Mouse (Mus musculus) mouse trophoblast stem cell (cell line): ENCODE data around the gene 4930432M17Rik.

Source experiments
- in situ Hi-C, 2 experiments: fragments of 300-500 bp; cut with MseI, MboI; formaldehyde crosslinking; loops; 2 replicates in 1 of 2; 3 replicates in 1 of 2; pipeline ENCODE4 v1.15.1; 2025

Gene 4930432M17Rik

DNA sequence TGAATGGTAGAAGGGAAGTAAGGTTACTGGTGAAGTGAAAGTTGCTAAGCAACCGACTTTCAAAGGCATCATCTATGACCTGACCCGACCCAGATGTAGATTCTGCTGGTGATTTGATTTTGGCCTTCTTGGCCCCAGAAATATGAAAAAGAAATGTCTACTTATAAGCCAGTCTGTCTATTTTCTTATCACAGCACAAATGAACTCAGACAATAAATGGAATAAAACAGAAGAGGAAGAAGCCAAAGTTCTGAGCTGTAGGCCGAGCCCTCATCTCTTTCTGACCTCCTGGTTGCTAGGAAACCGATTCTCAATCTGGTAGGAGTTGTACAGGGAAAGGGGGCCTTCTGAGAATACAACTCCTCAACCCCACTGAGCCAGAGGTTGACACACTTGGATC, at the start of gene 4930432M17Rik:
TSS of gene 4930432M17Rik (plus strand) at position 301 of the 400 bp plus-strand sequence.
- in situ Hi-C loops = no loop called here

DNA sequence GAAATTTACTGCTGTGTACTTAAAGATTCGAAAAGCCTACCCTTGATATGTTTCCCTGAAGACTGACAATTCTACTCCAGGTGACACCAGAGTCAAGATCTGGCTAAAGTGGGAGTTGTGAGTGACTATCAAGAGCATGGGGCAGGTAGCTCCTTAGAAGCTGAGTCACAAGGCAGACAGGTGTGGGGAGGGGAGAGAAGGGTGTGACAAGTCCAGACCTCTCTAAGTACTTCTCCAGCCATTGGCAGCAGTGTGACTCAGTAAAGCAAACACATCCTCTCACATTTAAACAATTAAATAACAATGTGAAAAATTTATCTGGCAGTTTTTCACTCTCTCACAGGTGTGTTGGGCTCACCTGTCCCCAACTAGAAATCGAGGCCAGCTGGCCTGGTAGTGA, 44.9 kb upstream of the 4930432M17Rik start:
- in situ Hi-C loops = no loop called here

DNA sequence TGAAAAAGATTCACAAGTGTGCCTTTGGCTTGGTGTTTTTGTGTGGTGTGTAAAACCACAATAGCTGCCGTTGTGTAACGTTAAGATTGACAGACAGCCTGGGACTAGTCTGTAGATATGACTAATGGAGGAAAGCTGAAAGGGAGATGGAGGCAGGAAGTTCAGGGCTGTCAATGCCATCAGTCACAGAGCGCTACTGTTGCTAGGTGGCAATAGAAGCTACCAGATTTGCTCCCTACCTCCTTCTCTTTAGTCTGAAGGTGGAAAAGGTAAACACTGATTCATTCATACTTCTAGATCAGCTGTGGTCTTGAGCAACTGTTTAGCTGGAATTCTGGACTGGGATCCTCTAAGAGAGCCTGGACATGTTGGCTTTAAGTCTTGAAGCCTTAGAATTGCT, 44.3 kb upstream of the 4930432M17Rik start:
- in situ Hi-C loops = no loop called here

DNA sequence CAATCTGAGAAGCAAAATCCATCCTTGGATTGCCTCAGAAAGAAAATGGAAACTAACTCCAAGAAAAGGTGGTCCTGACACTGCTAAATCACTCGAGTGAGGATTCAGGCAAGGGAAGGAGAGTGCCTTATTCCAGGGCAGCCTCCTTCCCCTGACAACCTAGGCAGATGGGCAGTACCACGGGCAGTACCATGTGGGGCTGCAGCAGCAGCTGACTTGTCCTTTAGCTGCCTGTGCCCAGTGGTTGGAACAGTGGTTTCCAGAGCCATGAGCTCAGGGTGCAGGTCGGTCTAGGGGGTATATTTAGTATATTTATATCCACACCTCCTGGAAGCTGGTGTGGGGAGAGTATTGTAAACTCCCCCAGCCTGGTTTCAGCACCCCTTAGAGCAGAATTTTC, 42.3 kb upstream of the 4930432M17Rik start:
- in situ Hi-C loops = no loop called here

DNA sequence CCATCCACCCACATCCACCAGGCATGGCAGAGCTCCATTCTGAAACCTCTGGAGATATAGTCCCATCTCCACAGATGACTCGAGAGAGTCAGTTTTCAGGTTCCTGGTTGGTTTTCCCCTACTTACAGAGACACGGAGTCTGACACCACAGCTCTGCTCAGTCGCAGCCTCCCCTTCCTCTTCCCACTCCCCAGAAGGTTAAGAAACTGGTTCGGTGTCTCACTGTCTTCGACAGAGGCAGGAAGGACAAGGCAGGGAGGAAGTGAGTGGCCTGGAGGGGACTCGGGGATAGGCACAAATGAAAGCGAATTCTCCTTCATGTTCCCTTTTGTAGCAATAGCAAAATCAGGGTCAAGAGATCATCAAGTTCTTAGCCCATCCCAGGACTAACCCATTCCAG, 39.9 kb upstream of the 4930432M17Rik start:
- in situ Hi-C loops = no loop called here

DNA sequence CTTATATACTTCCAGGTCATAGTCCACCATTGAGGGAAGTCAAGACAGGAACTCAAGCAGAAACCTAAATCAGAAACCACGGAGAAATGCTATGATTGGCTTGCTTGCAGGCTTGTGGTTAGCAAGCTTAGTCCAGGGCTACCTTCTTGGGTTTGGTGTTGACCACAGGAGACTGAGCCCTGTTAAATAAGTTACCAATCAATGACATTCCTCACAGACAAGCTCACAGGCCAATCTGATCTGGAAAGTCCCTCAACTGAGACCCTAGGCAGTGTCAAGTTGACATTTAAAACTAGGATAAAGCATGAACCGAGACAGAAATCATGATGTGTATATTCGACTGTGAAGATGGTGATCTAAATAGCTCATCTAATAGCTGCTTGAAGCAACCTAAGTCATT, 35.6 kb upstream of the 4930432M17Rik start:
- in situ Hi-C loops = no loop called here

DNA sequence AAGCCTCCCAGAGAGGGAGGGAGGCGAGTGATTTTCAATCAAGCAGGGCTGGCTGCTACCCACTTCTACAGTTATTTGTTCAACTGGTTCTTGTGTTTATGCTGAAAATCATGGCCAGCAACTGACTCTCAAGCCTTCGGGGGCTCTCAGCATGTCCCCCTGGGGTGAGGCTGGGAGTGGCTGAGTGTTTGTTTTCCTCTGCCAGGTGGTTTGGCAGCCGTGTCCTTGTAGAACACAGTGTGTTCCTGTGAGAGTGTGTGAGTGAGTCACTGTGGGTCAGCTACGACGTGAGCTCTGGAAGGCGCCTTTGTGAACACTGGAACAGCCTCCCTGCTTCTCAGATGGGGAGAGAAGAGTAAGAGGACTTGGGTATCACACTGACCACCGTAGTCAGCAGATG, 35.1 kb upstream of the 4930432M17Rik start:
- in situ Hi-C loops = no loop called here

DNA sequence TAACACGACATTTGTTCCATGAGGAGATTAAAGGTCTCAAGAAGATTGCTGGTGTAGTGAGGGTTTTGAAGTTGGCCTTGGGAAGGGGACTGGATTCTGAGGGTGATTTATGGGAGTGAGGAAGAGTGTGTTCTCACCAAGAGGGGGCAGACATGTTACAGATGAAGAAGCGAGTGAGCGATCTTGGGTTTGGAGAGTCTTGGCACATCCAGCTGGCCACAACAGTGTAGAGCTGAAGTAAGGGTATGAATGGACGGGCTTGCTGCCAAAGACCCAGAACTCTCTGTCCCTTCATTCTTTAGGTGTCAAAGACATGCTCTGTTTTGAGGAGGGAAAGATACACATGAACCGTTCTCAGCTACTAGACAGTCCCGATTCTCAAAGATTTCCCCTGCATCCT, 34.2 kb upstream of the 4930432M17Rik start:
- in situ Hi-C loops = no loop called here

DNA sequence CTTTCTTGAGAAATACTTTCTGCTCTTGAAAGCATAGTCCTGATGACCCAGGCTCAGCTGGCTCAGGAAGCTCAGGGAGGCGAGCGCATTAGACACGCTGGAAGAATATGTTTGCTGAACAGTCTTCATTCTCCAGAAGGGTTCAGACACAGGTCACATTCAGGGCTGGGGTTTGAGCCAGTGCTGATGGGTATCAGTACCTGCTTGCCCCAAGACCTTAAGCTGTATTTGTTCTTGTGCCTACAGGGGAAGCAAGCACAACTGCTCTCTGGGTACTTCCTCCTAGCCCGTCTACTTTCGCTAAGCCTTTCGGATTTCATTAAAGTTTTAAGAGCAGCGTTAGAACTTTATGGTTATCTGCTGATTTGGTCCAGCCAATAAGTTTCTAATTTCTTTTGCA, 33.8 kb upstream of the 4930432M17Rik start:
- in situ Hi-C loops = no loop called here

DNA sequence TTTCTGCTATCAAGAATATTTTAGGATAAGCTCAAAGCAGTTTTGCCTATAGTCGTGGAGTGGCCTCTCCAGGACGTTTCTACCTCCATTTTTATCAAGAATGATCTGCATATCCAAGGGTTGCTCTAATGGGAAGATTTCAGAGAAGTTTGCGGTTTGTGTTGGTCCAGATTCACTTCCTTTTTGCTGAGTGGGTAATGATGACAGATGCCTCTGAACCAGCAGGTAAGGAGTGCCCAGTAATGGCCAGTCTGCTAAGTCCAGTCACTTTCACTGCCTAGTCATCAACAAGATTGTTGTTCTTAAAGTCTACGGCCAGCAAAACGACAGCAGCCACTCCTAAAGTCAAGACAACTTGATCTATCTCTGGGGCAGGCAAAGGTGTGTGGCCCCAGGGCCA, 32.8 kb upstream of the 4930432M17Rik start:
- in situ Hi-C loops = no loop called here

DNA sequence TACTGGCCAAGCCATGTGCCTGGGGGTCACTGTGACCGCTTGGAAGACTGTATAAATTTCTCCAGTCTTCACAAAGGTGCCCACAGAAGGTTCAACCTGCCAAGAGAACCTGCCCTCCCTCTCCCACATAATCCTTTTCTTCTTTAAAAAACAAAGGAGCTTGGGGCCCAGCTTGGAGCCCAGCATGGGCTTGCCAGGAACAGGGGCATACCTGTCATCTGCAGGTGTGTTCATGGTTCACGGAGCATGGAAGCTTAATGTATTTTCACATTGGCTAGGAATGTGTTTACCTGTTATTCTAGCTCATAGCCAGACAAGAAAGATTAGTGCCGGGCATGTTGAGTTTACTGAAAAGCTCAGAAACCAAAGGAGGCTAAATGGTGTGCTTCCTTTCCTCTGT, 32.3 kb upstream of the 4930432M17Rik start:
- in situ Hi-C loops = no loop called here

DNA sequence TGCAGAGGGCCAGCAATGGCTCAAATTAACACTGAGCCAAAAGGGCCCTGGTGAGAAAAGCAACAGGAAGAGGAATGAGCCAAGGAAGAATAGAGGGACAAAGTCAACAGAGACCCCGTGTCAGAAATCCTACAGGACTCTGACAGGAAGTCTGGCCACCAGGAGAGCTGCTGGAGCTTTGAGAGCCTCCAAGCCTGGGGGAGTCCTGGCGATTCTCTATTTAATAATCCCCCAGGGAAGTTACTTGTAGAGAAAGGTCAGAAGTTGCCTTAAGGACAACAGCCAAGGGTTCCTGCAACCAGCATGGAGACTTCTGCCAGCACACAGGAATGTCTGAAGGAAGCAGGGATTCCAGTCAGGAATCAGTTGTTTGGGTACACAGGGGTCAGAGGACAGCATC, 30.0 kb upstream of the 4930432M17Rik start:
- in situ Hi-C loops = no loop called here

DNA sequence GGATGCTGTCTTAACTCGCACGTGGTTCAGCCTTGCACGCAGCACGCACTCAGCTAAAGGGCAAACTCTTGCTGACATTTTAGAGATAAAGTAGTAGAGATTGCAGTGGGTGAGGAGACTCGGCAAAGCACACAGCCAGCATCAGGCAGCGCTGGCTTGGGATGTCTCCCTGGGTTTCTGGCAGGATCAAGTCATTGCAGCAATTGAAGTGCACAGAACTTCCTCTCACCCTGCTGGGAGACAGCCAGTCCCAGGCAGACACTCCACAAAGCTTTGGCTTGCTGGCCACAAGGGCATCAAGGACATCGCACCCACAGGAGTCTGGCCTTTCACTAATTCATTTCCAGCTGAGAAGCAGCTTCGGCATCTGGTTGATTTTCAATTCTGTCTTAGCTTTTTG, 27.3 kb upstream of the 4930432M17Rik start:
- in situ Hi-C loops = no loop called here

DNA sequence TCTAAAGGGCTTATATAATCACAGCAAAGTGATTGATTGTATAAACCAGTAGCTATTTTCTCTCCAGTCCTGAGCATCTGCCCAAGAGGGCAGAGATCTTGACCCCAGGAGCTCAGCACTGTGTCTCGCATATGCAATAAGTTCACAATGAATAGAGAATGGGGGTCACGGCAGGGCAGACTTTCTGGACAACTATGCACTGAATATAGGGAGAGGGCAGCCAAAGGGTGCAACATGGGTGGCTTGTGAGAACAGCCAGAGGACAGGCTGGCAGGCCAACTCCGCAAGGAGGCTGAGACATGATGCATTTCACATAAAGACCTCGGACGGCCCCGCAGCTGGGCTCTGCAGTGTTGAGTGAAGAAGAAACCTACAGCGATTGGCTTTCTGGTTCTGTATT, 25.1 kb upstream of the 4930432M17Rik start:
- in situ Hi-C loops = no loop called here

DNA sequence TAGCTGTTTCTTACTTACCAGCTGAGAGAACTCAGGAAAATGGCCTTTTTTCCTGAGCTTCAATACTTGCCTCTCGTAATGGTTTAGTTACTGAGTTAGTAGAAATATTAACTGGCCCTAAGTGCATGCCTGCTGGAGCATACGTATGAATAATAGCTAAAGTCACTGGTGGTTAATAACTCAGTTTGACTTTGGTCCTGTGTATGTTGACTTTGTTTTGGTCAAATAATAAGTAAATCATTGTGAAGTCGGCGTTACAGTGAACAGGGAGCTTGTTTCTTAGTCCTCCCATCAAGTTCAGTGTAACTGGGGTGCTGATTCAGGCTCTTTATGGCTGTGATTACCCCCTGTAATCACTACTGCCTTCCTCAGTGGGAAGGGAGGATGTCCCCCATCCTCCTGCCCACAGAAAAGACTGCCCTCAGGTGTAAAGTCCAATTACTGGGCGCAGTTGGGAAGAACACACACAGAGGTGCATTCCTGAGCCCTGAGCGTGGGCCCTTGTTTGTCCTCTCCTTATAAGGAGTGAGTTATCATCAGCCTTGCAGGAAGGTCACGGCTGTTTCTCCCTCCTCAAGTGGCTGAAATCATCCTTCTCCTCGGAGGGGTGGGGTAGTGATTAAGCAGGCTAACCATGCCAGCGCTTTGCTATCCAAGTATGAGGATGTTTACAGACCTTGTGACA, 24.1 kb upstream of the 4930432M17Rik start:
- in situ Hi-C loops = no loop called here

DNA sequence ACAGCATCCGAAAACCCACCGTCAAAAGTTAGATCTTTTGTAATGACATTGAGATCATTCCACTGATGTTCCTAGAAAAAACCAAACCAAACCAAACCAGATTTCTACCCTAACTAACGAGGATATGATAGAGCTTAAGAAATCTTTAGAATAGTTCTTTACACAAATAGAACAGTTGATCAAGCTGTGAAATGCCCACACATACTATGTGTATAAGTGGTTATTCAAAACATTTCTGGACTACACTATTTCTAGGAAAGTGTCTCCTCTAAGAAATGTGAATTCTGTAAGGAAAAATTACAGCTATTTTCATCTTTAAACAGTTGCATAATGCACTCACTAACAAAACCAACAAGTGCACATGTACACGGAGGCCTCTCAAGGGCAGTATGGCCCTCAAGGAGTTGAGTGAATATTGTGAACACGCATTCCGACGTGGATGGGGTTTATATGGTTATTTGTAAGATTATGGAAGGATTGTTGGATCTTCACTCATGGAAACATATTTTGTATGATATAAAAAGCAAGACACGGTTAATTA, 22.3 kb upstream of the 4930432M17Rik start:
- in situ Hi-C loops = no loop called here

DNA sequence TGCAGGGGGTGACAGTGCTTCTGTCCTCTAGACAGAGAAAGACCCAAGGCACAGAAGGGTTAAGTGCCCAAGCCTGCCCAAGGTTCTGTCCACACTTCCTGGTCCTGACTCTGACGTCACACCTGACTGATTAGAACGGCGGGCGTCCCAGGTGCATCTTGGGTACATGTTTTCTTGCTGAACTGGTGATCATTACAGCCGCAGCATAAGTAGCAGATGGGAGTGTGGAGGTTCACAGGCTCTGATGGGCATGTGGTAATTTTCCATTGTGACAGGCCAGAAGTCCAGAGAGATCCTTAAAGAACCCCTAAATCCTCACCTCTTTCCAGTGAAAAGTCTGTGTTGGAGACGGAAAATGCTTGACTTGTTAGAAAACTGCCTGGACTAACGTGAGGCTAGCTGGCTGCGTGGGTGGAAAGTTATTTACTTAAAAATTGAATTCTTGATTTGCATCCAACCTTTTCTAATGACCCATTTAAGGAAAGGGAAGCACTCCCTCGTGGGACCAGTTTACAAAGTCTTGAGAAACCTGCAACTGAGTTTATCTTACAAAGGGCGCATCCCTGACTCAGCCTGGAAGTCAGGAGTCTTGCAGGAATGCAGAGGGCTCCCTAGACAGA, 20.4 kb upstream of the 4930432M17Rik start:
- in situ Hi-C loops = no loop called here

DNA sequence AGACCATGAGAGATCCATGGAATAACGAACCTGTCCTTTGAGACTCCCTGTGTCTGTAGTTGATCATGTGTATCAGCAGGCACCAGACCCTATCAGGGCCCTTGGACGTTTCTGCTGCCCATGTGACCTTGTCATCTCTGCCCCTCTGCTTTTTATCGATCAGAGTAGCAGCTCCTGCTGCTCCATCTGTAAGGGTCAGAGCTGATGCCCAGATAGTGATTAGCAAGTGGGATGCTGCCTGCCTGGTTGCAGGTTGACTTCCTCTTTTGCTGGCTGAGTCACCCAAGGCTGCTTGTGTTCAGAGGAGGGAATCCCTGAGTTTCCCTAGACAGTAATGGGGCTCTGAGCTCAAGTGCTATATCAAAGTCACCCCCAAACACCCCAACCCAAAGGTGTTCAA, 18.9 kb upstream of the 4930432M17Rik start:
- in situ Hi-C loops = no loop called here

DNA sequence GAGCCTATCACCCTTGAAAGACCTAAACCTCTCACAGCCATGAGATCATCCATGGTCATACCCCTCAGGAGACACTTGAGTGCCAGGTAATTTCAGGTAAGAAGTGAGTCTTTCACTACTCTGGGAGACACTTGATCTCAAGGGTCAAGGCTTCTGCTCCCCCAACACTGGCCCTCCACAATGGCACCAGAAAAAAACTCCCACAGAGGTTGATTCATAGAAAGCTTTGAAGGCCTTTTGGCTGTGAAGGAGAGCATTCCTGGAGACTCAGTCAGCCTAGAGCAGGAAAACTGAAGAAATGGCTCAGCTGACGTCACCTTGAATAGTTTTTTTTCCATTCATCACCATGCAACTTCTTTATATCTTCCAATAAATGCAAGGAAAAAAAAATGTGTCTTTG, 18.4 kb upstream of the 4930432M17Rik start:
- in situ Hi-C loops = no loop called here

DNA sequence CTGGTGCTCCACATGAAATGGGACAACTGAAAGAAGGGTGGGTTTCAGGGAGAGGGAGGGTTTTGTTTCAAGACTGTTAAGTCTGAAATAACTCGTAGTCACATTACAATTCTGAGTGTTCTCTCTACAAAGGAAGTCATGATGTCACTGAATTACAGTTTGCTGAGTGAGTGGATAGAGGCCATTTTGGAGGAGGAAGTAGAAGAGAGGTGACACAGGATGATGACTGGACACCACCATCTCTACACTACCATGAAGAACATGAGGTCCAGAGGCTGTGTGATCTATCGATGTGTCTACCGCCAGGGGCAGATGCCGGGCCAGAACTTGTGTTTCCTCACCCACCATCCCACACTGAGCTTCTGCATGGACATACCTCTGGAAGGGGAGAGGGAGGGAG, 13.6 kb upstream of the 4930432M17Rik start:
- in situ Hi-C loops = no loop called here

DNA sequence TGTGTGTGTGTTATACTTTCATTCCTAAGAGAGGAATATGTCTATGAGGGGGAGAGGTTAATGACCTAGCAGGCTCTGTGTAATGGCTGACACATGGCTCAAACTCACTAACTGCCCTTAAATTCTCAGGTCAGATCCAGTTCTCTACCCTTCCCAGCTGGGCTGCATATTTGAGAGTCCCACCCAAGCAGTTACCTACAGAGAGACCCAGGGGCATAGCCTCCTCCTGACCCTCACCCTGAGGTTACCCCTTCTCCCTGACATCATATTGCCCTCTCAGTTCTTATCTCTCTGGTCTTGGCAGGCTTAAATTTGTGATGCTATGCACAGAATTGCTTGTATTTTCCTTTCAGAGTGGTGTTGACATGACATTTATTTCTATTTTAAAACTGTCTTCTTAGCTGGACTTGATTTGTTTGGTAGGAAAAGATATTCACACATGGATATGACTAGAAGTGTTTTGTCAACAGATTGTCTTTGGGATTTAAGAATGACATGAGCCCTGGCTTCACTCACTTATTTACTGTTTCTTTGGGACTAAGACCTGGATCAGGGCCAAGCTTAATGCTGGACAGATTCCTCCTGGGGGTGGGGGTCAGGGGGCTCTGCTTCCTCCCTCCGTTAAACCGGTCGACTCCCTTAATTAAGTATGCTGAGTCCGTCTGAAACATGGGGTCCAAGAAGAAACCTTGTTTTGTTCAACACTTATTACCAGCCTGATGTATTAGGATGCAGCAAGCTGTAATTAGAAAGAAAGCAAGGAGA, 7.7 kb upstream of the 4930432M17Rik start:
- in situ Hi-C loops = no loop called here

DNA sequence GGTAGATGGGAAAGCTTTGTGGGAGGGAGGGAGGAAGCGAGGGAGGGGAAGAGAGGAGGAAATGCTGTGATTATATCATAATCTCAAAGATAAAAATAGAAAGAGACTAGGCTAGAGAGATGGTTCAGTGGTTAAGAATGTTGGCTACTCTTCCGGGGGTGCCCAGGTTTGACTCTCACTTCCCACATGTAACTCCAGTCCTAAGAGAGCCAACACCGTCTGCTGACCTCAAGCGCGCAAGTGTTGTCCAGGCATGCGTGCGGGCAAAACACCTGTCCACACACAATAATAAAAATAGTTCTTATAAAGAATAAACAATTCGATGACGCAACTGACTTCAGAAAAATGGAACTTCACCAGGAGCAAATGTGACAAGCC, 7.1 kb upstream of the 4930432M17Rik start:
- in situ Hi-C loops = no loop called here
